Comparison of ENCODE assay signal across 7 mouse cellular contexts in the genomic region with DNA sequence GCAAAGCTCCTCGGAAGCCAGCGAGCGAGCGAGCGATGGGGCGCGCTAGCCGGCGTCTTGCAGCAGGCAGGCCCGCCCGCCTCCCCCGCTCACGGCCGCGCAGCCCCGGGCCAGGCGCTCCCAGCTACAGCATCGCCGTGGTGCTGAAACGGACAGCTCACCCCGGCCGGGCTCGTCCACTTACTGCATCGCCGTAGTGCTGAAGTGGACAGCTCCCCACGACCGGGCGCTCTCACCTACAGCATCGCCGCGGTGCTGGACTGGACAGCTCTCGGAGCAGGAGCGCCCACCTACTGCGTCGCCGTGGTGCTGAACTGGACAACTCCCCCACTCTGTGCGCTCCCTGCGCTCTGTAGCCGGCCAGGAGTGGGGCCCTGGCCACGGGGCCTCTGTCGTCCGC. TPM values are rescaled to one million over a fixed set of nuclear protein-coding genes. Genes with fewer than 3 reads are reported as not detected.
A peak's percentile ranks its signal among the peaks of the same experiment; 100 is the strongest.
DNase-seq lines count a peak whose midpoint lies in the region; ATAC-seq lines count a peak whose summit lies in the region.

A gene (minus strand): TSS at position 325 of the 400 bp plus-strand sequence.

- peak within 1 kb of the TSS; percentile 24 for H3K4me3 ChIP-seq in embryonic facial prominence, embryonic 11.5 days (ENCODE audit: low read depth, low read length)
- peak within 1 kb of the TSS; percentile 52 for H3K4me3 ChIP-seq in midbrain, embryonic 12.5 days

- peak; percentile 97 for ATAC-seq in embryonic facial prominence, embryonic 11.5 days (replicated peaks; ENCODE audit: insufficient number of reproducible peaks, low FRiP score, low TSS enrichment, low read depth)
- peak; percentile 89 for ATAC-seq in midbrain, embryonic 12.5 days (ENCODE audit: low FRiP score, low read depth)

- no peaks in the 10 kb centered on the region for H3K36me3 ChIP-seq in embryonic facial prominence, embryonic 11.5 days (replicated peaks; ENCODE audit: control insufficient read depth, insufficient read depth, low read depth, low read length)
- no peaks in the 10 kb centered on the region for H3K36me3 ChIP-seq in midbrain, embryonic 12.5 days

- peak; percentile 92 for DNase-seq in adrenal gland, adult 8-10 months
- peak; percentile 98 for DNase-seq in embryonic facial prominence, embryonic 11.5 days (ENCODE audit: low spot score)
- DNase-seq in heart, adult 11 months: peak; percentile 99
- DNase-seq in kidney, adult 11 months: peak; percentile 94
- peak; percentile 94 for DNase-seq in left cerebral cortex, postnatal 4 days
- peak; percentile 92 for DNase-seq in skeletal muscle tissue, adult 2 months (ENCODE audit: low read depth, low spot score)

- H3K9ac ChIP-seq in embryonic facial prominence, embryonic 11.5 days (replicated peaks; ENCODE audit: low read length): no peak within 1 kb of the TSS
- H3K9ac ChIP-seq in midbrain, embryonic 12.5 days (replicated peaks): peak within 1 kb of the TSS; percentile 66

- WGBS in embryonic facial prominence, embryonic 11.5 days: under 1% methylated on average over 22 of the region's 42 CpGs
- 0% methylated on average over 35 of the region's 42 CpGs for WGBS in midbrain, embryonic 12.5 days

- H3K4me2 ChIP-seq in embryonic facial prominence, embryonic 11.5 days (ENCODE audit: low read depth, low read length): peak within 1 kb of the TSS; percentile 52
- H3K4me2 ChIP-seq in midbrain, embryonic 12.5 days (replicated peaks): peak within 1 kb of the TSS; percentile 66

- peaks cover 3% of the 10 kb centered on the region for H3K27me3 ChIP-seq in embryonic facial prominence, embryonic 11.5 days (ENCODE audit: control insufficient read depth, insufficient read depth, low read length)
- H3K27me3 ChIP-seq in midbrain, embryonic 12.5 days: peaks cover 21% of the 10 kb centered on the region

- intact Hi-C loops in left cerebral cortex, postnatal 4 days (cut with DNase I): loop anchor here (2.0 kb wide), 1 partner anchor 53 kb away; no protein-coding TSS in a partner anchor

- H3K4me1 ChIP-seq in embryonic facial prominence, embryonic 11.5 days (ENCODE audit: control insufficient read depth, insufficient read depth, low read length): no peaks in the 10 kb centered on the region
- H3K4me1 ChIP-seq in midbrain, embryonic 12.5 days: peaks cover 26% of the 10 kb centered on the region

- H3K27ac ChIP-seq in embryonic facial prominence, embryonic 11.5 days (replicated peaks; ENCODE audit: low read depth, low read length): no peak within 1 kb of the TSS
- H3K27ac ChIP-seq in midbrain, embryonic 12.5 days (replicated peaks): peak within 1 kb of the TSS; percentile 77

- no peaks in the 10 kb centered on the region for H3K9me3 ChIP-seq in embryonic facial prominence, embryonic 11.5 days (replicated peaks; ENCODE audit: control insufficient read depth, low read length)
- no peaks in the 10 kb centered on the region for H3K9me3 ChIP-seq in midbrain, embryonic 12.5 days

RNA-seq across cellular contexts. Expression of the gene that starts here (rescaled TPM):
- 1 to 10 TPM in 1 of 4 experiments, under 1 TPM in 3; 0.56 to 1.0 (median 0.88) TPM for total RNA-seq in adrenal gland, adult 8-10 months (2022)
- polyA plus RNA-seq in embryonic facial prominence, embryonic 11.5 days (2014; fragmentation: Nextera tagmentation; extraction: Ambion mirVana): 0.18 and 0.25 TPM in 2 replicates
- total RNA-seq in left cerebral cortex, postnatal 4 days (2021): 10 to 100 TPM; 36.0 to 36.7 TPM
- 3.1 and 3.4 TPM in 2 replicates for polyA plus RNA-seq in midbrain, embryonic 12.5 days (2016; fragmentation: Nextera tagmentation; extraction: Ambion mirVana)

Comparison
In these comparisons a context has a peak if more than half of its experiments do, and no peak if none do; other contexts are left out.
1. RNA of the gene that starts here (total RNA-seq): 36.0 to 36.7 TPM in left cerebral cortex, postnatal 4 days; 0.56 to 1.0 TPM in adrenal gland, adult 8-10 months; every median in the first group is over 10 times any median in the second.
2. Peak in DNase-seq, ATAC-seq, H3K4me3 ChIP-seq and H3K4me2 ChIP-seq in embryonic facial prominence, embryonic 11.5 days; RNA of the gene not detected or under 1 TPM.
3. Peak in every context shown above with its lines, with median percentiles within 50 percentile points of each other: DNase-seq.